Mouse (Mus musculus): Measurements from ENCODE around the gene Fbrs. TPM values are rescaled to one million over a fixed set of nuclear protein-coding genes. Genes with fewer than 3 reads are reported as not detected.
"Not testable (repeated sequence)": the region's sequence is repeated elsewhere in the genome, so short reads cannot be mapped to it uniquely, and the experiment has no call there.

Fbrs gene
- 10 to 100 TPM; 60.3 to 72.5 TPM for total RNA-seq (2021)
- long read RNA-seq, experiment 1, full-length matches to known transcripts: 3 of 12 reads
- long read RNA-seq, experiment 1, partial matches to known transcripts: 5 of 12 reads
- long read RNA-seq, experiment 1, other reads (novel, unspliced or antisense): 4 of 12 reads
- long read RNA-seq, experiment 2, full-length matches to known transcripts: 2 of 9 reads
- long read RNA-seq, experiment 2, partial matches to known transcripts: 6 of 9 reads
- long read RNA-seq, experiment 2, other reads (novel, unspliced or antisense): 1 of 9 reads

GRCm38 (mm10) chr7:127478635-127479317, at the start of gene Fbrs:
Gene Fbrs (plus strand): TSS chr7:127479199.
- peak; percentile 88 to 96 for DNase-seq (ENCODE audit: low spot score in 2 of 2)
- Histone ChIP-seq H3K4me3 (peak within 1 kb of the TSS; percentile 57), H3K27ac (peak within 1 kb of the TSS; percentile 99)
- TF ChIP-seq CTCF (conservative IDR thresholded peaks at IDR 0.05): no peak

DNA sequence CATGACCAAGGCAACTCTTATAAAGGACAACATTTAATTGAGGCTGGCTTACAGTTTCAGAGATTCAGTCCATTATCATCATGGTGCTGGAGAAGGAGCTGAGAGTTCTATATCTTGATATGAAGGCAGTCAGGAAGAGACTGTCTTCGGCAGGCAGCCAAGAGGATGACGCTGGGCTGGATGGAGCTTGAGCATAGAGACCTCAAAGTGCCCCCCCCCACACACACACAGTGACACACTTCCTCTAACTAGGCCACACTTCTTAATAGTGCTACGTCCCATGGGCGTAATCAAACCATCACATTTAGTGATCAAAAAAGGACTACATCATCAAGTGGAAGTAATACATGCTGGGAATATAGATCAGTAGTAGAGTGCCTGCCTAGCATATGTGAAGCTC, 43.8 kb upstream of the Fbrs start:
- Histone ChIP-seq H3K27ac (no peak overlapping the region), H3K4me3 (no peak overlapping the region)
- TF ChIP-seq CTCF (conservative IDR thresholded peaks at IDR 0.05): no peak

GRCm38 (mm10) chr7:127437724-127438123, 41.3 kb upstream of the Fbrs start:
- TF ChIP-seq CTCF (conservative IDR thresholded peaks at IDR 0.05): peak; percentile 67

More for the DNA sequence above, 43.8 kb upstream of the Fbrs start:
- no peak for DNase-seq (ENCODE audit: low spot score in 2 of 2)

DNA sequence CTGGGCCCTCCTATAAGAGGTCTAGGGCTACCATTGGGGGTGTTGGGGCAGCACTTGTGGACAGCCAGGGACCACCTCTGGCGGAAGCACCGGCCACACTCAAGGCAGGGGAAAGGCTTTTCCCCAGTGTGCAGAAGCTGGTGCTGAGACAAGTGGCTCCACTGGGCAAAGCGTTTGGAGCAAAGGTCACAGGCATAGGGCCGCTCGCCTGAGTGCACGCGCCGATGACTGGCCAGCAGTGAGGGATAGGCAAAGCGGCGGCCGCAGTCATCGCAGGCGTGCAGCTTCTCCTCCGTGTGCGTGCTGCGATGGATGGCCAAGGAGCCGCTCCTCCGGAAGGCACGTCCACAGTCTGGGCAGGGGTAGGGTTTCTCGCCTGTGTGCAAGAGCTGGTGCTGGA, 35.0 kb upstream of the Fbrs start:
- no peak overlapping the region for H3K27ac ChIP-seq
- H3K4me3 ChIP-seq: no peak overlapping the region
- no peak for DNase-seq (ENCODE audit: low spot score in 2 of 2)
- no peak for TF ChIP-seq CTCF (conservative IDR thresholded peaks at IDR 0.05)

More at GRCm38 (mm10) chr7:127437724-127438123, 41.3 kb upstream of the Fbrs start:
- H3K27ac ChIP-seq: no peak overlapping the region
- H3K4me3 ChIP-seq: no peak overlapping the region
- no peak for DNase-seq (ENCODE audit: low spot score in 2 of 2)

- peak within 1 kb of the TSS; percentile 98 for H3K4me3 ChIP-seq
- no peak for TF ChIP-seq CTCF (conservative IDR thresholded peaks at IDR 0.05)
- DNase-seq (ENCODE audit: low spot score in 2 of 2): peak; percentile 91 to 96
- H3K27ac ChIP-seq: peak within 1 kb of the TSS; percentile 96
These were observed 30.3 kb upstream of the Fbrs start, which contains the start of gene Zfp689 for GRCm38 (mm10) chr7:127448521-127449300. Gene Zfp689 (minus strand): TSS chr7:127449158.

DNA sequence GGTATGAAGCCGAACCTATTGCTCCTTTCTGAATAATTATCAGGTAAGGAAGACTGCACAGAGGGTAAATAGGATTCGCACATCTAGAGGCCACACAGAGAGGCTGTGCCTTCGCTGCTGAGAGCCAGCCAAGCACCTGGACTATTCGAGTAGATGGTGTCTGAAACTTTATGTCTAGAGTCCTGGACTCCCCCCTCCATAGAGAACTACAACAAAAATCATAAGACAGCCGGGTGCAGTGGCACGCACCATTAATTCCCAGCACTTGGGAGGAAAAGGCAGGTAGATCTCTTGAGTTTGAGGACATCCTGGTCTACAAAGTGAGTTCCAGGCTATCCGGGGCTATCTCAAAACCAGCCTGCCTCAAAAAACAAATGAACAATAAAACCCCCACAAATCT, 29.0 kb upstream of the Fbrs start:
- no peak for DNase-seq (ENCODE audit: low spot score in 2 of 2)
- TF ChIP-seq CTCF (conservative IDR thresholded peaks at IDR 0.05): no peak
- peak overlapping the region; percentile 98 for H3K4me3 ChIP-seq
- H3K27ac ChIP-seq: no peak overlapping the region

GRCm38 (mm10) chr7:127453056-127453455, 25.9 kb upstream of the Fbrs start:
- DNase-seq (ENCODE audit: low spot score in 2 of 2): no peak
- TF ChIP-seq CTCF (conservative IDR thresholded peaks at IDR 0.05): no peak
- no peak overlapping the region for H3K4me3 ChIP-seq
- H3K27ac ChIP-seq: no peak overlapping the region

- Histone ChIP-seq H3K27ac (no peak overlapping the region), H3K4me3 (no peak overlapping the region)
- no peak for DNase-seq (ENCODE audit: low spot score in 2 of 2)
- no peak for TF ChIP-seq CTCF (conservative IDR thresholded peaks at IDR 0.05)
These were observed 24.1 kb upstream of the Fbrs start for GRCm38 (mm10) chr7:127454905-127455304.

DNA sequence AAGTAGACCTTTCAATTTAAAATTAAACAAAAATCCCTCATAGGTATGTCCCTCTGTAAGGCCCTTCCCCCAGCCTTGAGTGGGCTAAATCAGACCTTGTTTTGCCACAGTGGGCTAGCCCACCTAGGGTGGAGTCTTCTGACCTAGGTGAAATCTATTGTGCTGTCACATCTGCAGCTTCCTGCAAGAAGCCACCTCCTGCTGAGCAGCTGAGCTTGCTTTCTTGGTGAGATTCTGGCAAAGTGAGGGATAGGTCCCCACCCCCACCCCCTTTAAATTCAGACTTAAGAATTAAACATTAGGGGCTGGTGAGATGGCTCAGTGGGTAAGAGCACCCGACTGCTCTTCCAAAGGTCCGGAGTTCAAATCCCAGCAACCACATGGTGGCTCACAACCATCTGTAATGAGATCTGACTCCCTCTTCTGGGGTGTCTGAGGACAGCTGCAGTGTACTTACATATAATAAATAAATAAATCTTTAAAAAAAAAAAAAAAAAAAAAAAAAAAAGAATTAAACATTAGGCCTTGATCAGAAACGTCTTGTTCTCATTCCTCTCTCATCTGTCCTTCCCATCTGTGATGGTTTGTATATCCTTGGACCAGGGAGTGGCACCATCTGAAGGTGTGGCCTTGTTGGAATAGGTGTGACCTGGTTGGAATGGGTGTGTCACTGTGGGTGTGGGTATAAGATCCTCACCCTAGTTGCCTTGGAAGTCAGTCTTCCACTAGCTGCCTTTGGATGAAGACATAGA, 20.5 kb upstream of the Fbrs start:
- H3K27ac ChIP-seq; DNase-seq (ENCODE audit: low spot score in 2 of 2); H3K4me3 ChIP-seq: not testable (repeated sequence)

GRCm38 (mm10) chr7:127459311-127459710, 19.7 kb upstream of the Fbrs start, which contains the start of gene Prr14:
Gene Prr14 (plus strand): TSS chr7:127459611.
- DNase-seq (ENCODE audit: low spot score in 2 of 2); H3K4me3 ChIP-seq; H3K27ac ChIP-seq: not testable (repeated sequence)

- no peak for DNase-seq (ENCODE audit: low spot score in 2 of 2)
- no peak for TF ChIP-seq CTCF (conservative IDR thresholded peaks at IDR 0.05)
- Histone ChIP-seq H3K4me3 (no peak overlapping the region), H3K27ac (no peak overlapping the region)
These were observed 13.8 kb upstream of the Fbrs start for GRCm38 (mm10) chr7:127465191-127465590.

- not testable (repeated sequence) for DNase-seq (ENCODE audit: low spot score in 2 of 2); H3K27ac ChIP-seq; H3K4me3 ChIP-seq
These were observed 13.3 kb upstream of the Fbrs start for GRCm38 (mm10) chr7:127465670-127466069.

Measured in layer of hippocampus, adult 2 months (tissue).